Mouse (Mus musculus): ENCODE measurements around the gene Itm2c.

DNA sequence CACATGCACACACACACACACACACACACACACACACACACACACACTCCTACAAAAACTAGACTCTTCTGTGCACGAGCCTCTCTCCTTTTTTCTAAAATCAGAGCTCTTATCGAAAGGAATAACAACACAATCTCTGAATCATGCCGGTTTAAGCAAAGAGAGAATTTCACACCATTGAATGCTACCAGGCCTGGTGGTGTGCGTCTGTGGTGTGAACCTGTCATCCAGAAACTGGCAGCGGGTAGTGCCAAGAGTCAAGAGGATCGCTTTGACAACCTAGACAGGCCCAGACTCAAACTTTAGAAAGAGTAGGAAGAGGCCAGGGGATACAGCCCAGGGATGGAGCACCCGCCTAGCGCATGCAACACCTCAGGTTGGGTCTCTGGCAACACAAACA lies 48.2 kb downstream of the Itm2c start:
- no peak for TF ChIP-seq CTCF (IDR thresholded peaks at IDR 0.05; ENCODE audit: extremely low read depth, insufficient read depth, insufficient read length, insufficient replicate concordance)
- no peak for TF ChIP-seq POLR2A (IDR thresholded peaks at IDR 0.05; ENCODE audit: low read depth, low read length)

Measured in spleen, adult 2 months (tissue).